Mouse (Mus musculus): ENCODE data around the gene Ptger4. TPM values are rescaled to one million over a fixed set of nuclear protein-coding genes. Genes with fewer than 3 reads are reported as not detected.

Ptger4 gene
- 0.40 and 1.1 TPM in 2 replicates for polyA plus RNA-seq (2012; rRNA removed)

GRCm38 (mm10) chr15:5243959-5244905, at the start of gene Ptger4:
TSS of gene Ptger4 (minus strand) at chr15:5244187.

GRCm38 (mm10) chr15:5185366-5186292, 58.4 kb downstream of the Ptger4 start, which contains the start of gene Ttc33:
TSS of gene Ttc33 (plus strand) at chr15:5185525.

Other genes with a start within 250 kb of the Ptger4 start
- gene C7, start 180.4 kb downstream of the Ptger4 start, polyA plus RNA-seq (2012; rRNA removed), result 0.06 and 0.11 TPM in 2 replicates
- 0.47 and 0.78 TPM in 2 replicates for gene Card6, start 135.6 kb downstream of the Ptger4 start, polyA plus RNA-seq (2012; rRNA removed)
- gene Rpl37, start 127.5 kb downstream of the Ptger4 start, polyA plus RNA-seq (2012; rRNA removed), result 1,784 and 2,115 TPM in 2 replicates
- gene Prkaa1, start 100.3 kb downstream of the Ptger4 start, polyA plus RNA-seq (2012; rRNA removed), result 10.2 and 15.1 TPM in 2 replicates
- 26.2 and 69.6 TPM in 2 replicates for gene Ttc33, start 58.7 kb downstream of the Ptger4 start, polyA plus RNA-seq (2012; rRNA removed)

Measured in central nervous system, embryonic 11.5 days (tissue).